Mouse (Mus musculus) macrophage (primary cell): Measurements from ENCODE around the gene Hoxb4. TPM values are rescaled to one million over a fixed set of nuclear protein-coding genes. Genes with fewer than 3 reads are reported as not detected.

ENCODE experiments used
- H3K27ac ChIP-seq: fragments of 350-480 bp; formaldehyde crosslinking; 2 replicates; pipeline ENCODE4 v1.9.0; 2021
- H3K36me3 ChIP-seq: fragments of 350-480 bp; formaldehyde crosslinking; 2 replicates; pipeline ENCODE4 v1.9.0; 2021; ENCODE audit errors: inconsistent target
- H3K4me3 ChIP-seq: fragments of 350-480 bp; formaldehyde crosslinking; 2 replicates; pipeline ENCODE4 v1.9.0; 2021; ENCODE audit errors: inconsistent target
- H3K79me2 ChIP-seq: fragments of 350-480 bp; formaldehyde crosslinking; 2 replicates; pipeline ENCODE4 v1.9.0; 2021; ENCODE audit errors: inconsistent target
- WGBS: methylation state at CpG from one replicate; pipeline ENCODE4 v1.1.7; 2026; ENCODE audit warnings: inconsistent platforms; ENCODE audit not compliant: missing documents; 5-methylcytosine and 5-hydroxymethylcytosine counted together
- polyA plus RNA-seq: library from polyadenylated mRNA; stranded (reverse); fragments of 250-400 nt; gene quantifications from 3 replicates; pipeline ENCODE4 v1.2.4, GENCODE M21; 2018; ENCODE audit warnings: inconsistent platforms

Gene Hoxb4
- polyA plus RNA-seq, 1 experiment from 2014 or later: 4.1 TPM

DNA sequence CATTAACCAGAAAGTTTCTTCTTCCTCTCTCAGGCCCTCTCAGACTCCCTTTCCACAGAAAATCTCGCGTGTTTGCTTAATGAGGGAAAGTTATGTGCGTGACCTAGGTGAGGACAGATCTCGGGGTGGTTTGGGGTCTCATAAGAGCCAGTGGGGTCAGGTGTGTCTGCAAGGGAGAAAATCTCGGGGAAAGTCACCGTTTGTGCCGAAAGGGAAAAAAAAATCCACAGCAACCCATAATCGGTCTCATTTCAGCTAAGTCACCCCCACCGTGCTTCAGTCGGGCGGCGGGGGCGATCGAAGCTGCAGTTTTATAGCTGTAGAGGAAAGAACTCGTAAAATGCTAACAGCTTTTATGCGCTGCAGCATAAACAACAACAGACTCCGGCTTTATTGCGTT is 36.7 kb upstream of the Hoxb4 start:
- 21% methylated on average over 18 of the region's 18 CpGs for WGBS

GRCm38 (mm10) chr11:96281855-96282570 is 36.1 kb upstream of the Hoxb4 start, which contains the start of gene Hoxb8:
Gene Hoxb8, plus strand, starts transcription at chr11:96281905.
- Histone ChIP-seq H3K36me3 (no peaks in the 10 kb centered on the region), H3K4me3 (no peak within 1 kb of the TSS), H3K79me2 (no peaks in the 10 kb centered on the region), H3K27ac (no peak within 1 kb of the TSS)
- 11% methylated on average over 26 of the region's 27 CpGs for WGBS

More for the DNA sequence above, 36.7 kb upstream of the Hoxb4 start:
- no peak overlapping the region for H3K4me3 ChIP-seq
- no peaks in the 10 kb centered on the region for H3K79me2 ChIP-seq
- no peaks in the 10 kb centered on the region for H3K36me3 ChIP-seq
- no peak overlapping the region for H3K27ac ChIP-seq

GRCm38 (mm10) chr11:96282795-96283430 is 35.2 kb upstream of the Hoxb4 start:
- no peaks in the 10 kb centered on the region for H3K79me2 ChIP-seq
- WGBS: 4% methylated on average over 43 of the region's 49 CpGs
- no peaks in the 10 kb centered on the region for H3K36me3 ChIP-seq
- H3K4me3 ChIP-seq: no peak overlapping the region
- no peak overlapping the region for H3K27ac ChIP-seq

- Histone ChIP-seq H3K79me2 (no peaks in the 10 kb centered on the region), H3K36me3 (no peaks in the 10 kb centered on the region), H3K27ac (no peak overlapping the region), H3K4me3 (no peak overlapping the region)
- 3% methylated on average over 34 of the region's 49 CpGs for WGBS
Observed at GRCm38 (mm10) chr11:96284041-96284749, 33.9 kb upstream of the Hoxb4 start.

DNA sequence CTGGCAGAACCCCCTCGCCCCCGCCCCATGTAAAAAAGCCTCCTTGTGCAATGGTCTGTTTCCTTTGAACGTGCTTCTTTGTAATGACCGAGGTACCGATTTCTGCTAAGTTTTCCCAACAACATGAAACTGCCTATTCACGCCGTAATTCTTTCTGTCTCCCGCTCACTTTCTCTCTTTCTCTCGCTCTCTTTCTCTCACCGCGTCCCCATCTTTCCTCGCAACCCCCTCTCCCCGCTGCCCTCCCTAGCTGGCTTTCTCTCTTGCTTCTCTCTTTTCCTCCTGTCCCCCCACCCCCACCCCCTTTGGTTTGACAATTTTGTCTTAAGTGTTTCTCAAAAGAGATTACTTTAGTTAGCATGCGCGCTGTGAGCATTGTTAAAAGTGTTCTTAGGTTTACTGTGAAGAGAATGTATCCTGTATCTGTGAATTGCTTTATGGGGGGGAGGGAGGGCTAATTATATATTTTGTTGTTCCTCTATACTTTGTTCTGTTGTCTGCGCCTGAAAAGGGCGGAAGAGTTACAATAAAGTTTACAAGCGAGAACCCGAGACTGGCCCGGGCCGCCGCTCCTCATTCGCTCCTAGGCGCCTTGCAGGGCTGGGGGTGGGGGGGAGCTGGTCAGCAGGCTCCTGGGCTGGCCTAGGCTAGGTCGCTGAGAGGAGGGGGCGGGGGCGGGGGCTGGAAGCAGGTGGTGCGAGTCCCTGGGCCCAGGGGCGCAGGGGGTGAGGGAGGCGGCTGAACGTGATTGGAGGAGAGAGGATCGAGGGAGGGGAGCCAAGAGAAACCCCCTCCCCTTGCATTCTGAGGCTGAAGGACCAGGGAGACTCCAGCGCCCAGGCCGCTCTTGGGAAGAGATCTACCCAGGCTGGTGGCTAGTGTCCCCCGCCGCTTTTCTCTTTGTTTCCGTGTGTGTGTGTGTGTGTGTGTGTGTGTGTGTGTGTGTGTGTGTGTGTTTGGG is 33.0 kb upstream of the Hoxb4 start:
- H3K36me3 ChIP-seq: no peaks in the 10 kb centered on the region
- no peak overlapping the region for H3K27ac ChIP-seq
- no peak overlapping the region for H3K4me3 ChIP-seq
- WGBS: 5% methylated on average over 29 of the region's 37 CpGs
- no peaks in the 10 kb centered on the region for H3K79me2 ChIP-seq

DNA sequence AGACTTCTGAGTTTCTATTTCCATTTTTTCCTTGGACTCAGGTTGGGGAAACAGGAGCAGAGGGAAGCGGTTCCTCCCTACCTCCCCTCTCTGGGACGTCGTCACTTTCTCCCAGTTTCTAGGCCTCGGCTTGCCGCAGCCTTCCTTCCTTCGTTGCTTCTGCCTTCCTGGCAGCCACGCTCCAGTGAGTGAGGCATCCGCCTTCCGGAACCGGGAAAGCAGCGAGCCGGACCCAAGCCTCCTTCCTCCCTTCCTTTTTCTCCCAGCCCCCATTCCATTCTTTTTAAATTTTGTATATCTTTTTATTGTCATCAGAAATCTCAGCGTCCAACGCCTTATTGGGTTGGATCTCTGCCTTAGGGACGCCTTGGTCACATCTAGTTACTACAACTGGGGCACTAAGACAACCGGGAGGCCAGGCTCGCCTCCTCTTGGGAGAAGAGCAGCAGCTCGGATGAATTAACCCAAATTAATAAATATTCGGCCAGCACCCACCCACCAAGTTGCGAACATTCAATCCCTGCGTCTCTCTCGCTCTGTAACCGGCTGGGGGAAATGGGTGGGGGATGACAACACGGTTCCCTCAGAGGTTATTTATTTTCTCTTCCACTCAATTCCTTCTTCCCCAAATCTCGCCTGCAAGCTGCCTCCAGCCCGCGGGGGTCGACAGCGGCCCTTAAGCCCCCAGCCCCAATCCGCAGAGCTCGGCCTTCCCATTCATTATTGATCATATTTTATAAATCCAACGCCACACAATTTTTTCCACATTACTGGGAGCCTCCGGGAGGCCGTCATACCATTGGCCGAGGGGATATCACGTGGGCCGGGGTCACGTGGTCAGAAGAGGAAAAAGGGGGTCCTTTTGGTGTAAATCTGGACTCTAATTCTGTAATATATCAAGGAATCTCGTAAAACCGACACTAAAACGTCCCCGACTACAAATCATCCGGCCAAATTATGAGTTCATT is 32.0 kb upstream of the Hoxb4 start, which contains the start of gene Hoxb7:
Gene Hoxb7 (plus strand): TSS at position 853 of the 968 bp plus-strand sequence.
- WGBS: 3% methylated on average over 43 of the region's 43 CpGs
- Histone ChIP-seq H3K27ac (no peak within 1 kb of the TSS), H3K36me3 (no peaks in the 10 kb centered on the region), H3K4me3 (no peak within 1 kb of the TSS; the same call in 1 of the 2 replicates), H3K79me2 (no peaks in the 10 kb centered on the region)

DNA sequence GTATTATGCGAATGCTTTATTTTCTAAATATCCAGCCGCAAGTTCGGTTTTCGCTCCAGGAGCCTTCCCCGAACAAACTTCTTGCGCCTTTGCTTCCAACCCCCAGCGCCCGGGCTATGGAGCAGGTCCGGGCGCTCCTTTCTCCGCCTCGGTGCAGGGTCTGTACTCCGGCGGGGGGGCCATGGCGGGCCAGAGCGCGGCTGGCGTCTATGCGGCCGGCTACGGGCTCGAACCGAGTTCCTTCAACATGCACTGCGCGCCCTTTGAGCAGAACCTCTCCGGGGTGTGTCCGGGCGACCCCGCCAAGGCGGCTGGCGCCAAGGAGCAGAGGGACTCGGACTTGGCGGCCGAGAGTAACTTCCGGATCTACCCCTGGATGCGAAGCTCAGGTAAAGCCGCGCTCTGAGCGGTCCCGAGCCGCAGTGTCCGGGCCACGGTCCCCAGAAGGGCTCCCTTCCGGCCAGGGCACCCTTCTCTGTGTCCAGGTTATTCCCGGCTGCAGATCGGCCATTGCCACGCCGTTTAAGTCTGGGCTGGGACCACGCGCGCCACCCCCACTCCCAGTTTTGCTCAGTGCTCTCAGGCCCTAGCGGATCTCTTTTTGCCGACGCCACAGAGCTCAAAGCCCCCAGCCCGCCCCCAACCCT is 31.2 kb upstream of the Hoxb4 start:
- no peaks in the 10 kb centered on the region for H3K79me2 ChIP-seq
- 6% methylated on average over 54 of the region's 55 CpGs for WGBS
- no peak overlapping the region for H3K27ac ChIP-seq
- H3K4me3 ChIP-seq: no peak overlapping the region; the same call in 1 of the 2 replicates
- no peaks in the 10 kb centered on the region for H3K36me3 ChIP-seq

DNA sequence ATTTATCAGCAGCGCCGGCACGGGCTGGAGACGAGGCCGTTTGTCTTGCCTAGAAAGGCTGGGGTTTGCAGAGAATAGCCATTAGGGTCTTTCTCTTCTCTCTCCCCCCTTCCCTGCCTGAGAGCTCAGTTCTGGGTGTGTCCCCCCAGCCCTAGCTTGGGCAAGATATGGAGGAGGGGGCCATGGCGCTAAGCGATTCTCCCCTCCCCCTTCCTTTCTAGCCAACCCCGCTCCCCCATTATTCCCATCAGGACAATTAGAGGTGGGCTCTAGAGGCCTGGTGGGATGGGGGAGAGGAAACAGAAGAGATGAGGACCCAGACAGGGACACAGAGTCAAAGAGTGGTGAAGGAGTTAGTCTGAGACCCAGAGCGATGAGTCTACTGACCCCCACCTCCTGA is 30.7 kb upstream of the Hoxb4 start:
- H3K79me2 ChIP-seq: no peaks in the 10 kb centered on the region
- WGBS: 46% methylated on average over 9 of the region's 9 CpGs
- H3K4me3 ChIP-seq: no peak overlapping the region
- H3K36me3 ChIP-seq: no peaks in the 10 kb centered on the region
- H3K27ac ChIP-seq: no peak overlapping the region

- Histone ChIP-seq H3K4me3 (no peak overlapping the region), H3K36me3 (no peaks in the 10 kb centered on the region), H3K79me2 (no peaks in the 10 kb centered on the region), H3K27ac (no peak overlapping the region)
- 81% methylated on average over 1 of the region's 1 CpGs for WGBS
Observed at GRCm38 (mm10) chr11:96288455-96289221, 29.4 kb upstream of the Hoxb4 start.

GRCm38 (mm10) chr11:96289293-96289692 is 28.8 kb upstream of the Hoxb4 start:
- Histone ChIP-seq H3K36me3 (no peaks in the 10 kb centered on the region), H3K27ac (no peak overlapping the region), H3K79me2 (no peaks in the 10 kb centered on the region), H3K4me3 (no peak overlapping the region)
- 56% methylated on average over 15 of the region's 21 CpGs for WGBS

- H3K4me3 ChIP-seq: no peak overlapping the region
- H3K36me3 ChIP-seq: no peaks in the 10 kb centered on the region
- no peak overlapping the region for H3K27ac ChIP-seq
- 87% methylated on average over 6 of the region's 6 CpGs for WGBS
- no peaks in the 10 kb centered on the region for H3K79me2 ChIP-seq
Observed at GRCm38 (mm10) chr11:96289837-96290236, 28.2 kb upstream of the Hoxb4 start.

- H3K36me3 ChIP-seq: no peaks in the 10 kb centered on the region
- WGBS: 86% methylated on average over 17 of the region's 17 CpGs
- no peak overlapping the region for H3K27ac ChIP-seq
Observed at GRCm38 (mm10) chr11:96290705-96291355, 27.2 kb upstream of the Hoxb4 start.

More at GRCm38 (mm10) chr11:96290705-96291355, 27.2 kb upstream of the Hoxb4 start:
- no peak overlapping the region for H3K4me3 ChIP-seq
- no peaks in the 10 kb centered on the region for H3K79me2 ChIP-seq
